Mouse (Mus musculus): ENCODE measurements around the gene Kat14.

Gene Kat14

DNA sequence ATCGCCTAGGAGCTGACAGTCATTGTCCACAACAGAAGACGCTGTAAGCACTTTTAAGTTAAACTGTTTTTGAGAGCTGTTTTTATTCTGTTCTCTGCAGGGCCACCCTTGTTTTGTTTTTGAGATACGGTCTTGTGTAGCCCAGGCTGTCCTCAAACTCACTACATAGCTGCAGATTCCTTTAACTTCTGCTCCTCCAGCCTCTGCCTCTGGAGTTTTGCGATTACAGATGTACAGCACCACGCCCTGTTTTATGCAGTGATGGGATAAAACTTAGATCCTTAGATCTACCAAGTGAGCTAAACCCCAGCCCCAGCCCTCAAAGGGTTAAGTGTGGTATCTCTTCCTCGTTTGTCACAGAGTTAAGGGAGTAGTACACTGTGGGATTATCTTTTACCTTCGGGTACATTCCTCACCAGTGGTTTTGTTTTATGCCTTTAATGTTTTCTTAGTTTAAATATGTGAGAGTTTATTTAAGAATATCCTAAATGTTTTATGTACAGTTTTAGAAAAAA, 13.9 kb downstream of the Kat14 start:
- DNase-seq (ENCODE audit: low spot score) = no peak

DNA sequence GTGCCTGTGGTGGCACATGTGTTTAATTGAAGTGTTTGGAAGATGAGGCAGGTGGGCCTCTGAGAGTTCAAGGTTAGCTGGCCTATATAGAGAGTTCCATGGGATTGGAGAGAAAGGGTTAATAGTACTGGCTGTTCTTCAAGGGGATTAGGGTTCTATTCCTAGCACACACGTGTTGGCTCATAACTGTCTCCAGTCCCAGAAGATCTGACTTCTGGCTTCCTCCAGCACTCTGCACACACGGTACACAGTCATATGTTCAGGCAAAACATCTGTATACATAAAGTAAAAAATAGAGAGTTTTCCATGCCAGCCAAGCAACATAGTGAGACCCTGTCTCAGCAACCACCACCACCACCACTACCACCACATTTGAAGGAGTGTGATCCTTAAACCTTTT, 17.5 kb downstream of the Kat14 start:
- no peak for DNase-seq (ENCODE audit: low spot score)

DNA sequence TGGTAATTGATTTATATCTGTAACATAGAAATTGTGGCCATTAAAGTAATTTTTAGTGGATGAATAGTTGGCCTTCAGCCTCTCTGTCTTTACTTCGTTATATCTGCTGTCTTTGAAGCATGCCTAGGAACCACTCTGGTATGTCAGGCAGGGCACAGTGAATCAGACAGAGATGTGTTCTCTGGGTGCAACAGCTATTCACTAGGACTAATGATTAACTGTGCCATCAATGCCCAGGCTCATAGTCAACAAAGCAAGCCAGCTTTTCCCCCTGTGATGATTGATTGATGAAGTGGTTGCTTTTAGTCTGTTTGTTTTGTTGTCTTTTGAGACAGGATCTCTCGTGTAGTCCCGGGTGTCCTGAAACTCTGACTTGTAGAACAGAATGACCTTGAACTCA, 19.6 kb downstream of the Kat14 start:
- DNase-seq (ENCODE audit: low spot score) = no peak

DNA sequence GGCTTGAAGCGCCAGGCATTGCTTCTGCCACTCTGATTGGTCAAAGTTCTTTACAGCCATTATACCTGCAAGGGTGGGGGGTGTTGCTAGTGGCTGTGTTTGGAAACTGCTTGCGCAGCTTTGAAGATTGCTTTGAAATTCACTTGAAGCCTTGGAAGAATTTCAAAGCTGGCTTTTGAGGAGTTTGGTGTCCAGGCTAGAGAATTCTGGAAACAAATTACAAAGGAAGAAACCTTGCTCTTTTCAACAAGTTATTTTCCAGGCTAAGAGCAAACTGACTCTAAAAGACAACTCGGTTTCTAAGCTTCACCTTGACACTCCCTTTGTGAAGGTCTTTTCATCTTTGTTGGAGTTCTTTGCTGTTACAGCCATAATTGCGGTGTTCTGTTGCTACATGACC, 30.7 kb downstream of the Kat14 start:
- no peak for DNase-seq (ENCODE audit: low spot score)

DNA sequence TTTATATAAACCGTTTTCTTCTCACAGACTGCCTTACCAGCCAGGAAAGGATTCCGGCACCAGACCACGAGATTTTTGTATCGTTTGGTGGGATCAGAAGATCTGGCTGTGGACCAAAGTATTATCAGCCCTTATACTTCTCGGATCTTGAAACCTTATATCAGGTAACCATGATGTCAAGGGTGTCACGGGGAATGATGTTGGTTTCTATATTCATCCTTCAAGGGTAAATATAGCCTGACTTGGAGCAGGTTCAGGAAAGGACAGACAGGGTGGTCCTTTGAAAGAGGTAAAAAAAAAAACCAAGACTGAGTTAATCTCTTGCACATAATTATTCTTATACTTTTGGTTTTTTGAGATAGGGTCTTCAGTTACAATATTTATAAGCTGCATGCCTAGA, 31.9 kb downstream of the Kat14 start:
- no peak for DNase-seq (ENCODE audit: low spot score)

DNA sequence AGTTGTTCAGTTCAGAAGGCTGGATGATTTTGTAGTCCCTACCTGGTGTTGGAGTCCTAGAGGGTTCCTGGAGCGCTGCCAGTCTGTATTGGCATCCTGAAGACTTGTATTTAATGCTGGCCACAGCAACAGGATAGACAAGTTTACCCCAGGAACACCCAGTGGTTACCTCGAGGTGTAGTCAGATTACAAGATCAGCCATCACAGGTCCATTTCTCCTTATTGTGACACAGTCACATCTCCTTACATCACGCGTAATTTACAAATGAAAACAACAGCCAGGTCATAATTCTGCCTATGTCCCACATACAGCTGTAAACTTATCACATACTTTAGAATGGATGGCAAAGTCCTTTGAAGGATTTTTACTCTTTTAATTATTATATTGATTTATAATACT, 40.3 kb downstream of the Kat14 start:
- DNase-seq (ENCODE audit: low spot score) = no peak

DNA sequence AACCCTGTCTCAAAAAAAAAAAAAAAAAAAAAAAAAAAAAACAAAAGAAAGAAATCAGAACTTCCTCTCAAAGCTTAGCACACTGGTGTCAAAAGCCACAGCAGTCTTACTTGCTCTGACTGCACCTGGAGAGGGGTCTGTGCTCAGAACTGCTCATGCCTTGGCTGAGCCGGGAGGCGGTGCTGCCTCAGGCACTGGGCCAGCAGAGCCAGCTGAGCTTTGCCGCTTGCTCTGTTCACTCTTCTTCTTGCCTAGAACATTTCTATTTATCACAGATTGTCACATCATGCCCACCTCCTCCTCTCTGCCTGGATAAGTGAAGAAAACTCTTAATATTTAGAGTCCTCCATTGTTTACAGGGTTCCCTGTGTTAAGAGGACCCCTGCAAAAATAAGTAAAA, 41.8 kb downstream of the Kat14 start:
- no peak for DNase-seq (ENCODE audit: low spot score)

DNA sequence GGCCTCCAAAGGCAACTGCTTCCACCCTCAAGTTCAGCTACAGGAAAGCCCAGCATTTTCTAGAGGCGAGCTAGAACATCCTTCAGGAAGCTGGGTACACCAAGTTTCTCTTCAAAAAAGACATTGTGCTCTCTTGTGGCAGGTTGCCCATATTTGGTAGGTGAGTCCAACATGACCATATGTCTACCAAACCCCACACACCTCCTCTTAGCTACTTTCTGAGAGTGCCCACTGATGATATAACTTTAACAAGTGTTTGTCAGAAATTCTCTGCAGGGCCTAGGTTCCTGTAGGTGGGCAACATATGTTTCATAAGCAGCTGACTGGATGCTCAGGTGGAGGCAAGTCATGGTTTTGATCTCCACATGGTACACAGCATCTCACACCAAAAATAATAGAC, 45.9 kb downstream of the Kat14 start:
- DNase-seq (ENCODE audit: low spot score) = no peak

DNA sequence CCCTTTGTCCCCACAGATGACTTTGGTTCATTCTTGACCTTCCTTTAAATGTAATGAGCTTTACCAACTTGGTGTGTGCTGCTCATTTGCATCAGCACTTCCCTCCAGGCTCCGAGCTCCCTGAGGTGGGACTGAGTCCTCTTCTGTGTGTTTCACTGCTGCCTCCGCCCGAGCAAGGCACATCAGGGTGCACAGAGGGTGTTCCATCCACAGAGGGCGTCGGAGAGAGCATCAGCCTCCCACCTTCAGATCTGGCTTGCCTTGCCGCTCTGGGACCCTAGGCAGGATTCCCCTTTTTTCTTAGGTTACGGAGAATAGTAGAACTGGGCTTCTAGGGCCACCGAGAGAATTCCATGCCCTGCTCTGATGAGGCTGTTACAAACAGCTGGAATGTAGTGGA, 48.1 kb downstream of the Kat14 start:
- no peak for DNase-seq (ENCODE audit: low spot score)

DNA sequence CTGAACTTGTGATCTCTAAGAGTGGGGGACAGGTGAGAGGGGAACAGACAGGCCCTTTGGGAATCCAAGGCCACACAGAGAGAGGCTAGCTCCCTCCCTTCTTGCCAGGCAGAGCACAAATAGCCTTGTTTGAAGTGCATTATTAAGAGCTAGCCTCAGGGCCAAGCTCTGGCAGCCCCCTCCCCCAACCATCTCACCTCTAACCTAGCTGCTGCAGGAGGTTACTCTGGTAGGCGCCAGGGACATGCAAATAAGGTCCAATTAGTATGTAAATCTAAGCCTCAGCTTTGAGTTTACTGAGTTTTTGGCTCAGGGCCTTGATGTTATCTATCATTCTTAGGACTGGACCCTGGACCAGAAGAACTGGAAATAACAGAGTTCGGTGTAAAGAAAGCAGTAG, 49.3 kb downstream of the Kat14 start:
- DNase-seq (ENCODE audit: low spot score) = no peak

DNA sequence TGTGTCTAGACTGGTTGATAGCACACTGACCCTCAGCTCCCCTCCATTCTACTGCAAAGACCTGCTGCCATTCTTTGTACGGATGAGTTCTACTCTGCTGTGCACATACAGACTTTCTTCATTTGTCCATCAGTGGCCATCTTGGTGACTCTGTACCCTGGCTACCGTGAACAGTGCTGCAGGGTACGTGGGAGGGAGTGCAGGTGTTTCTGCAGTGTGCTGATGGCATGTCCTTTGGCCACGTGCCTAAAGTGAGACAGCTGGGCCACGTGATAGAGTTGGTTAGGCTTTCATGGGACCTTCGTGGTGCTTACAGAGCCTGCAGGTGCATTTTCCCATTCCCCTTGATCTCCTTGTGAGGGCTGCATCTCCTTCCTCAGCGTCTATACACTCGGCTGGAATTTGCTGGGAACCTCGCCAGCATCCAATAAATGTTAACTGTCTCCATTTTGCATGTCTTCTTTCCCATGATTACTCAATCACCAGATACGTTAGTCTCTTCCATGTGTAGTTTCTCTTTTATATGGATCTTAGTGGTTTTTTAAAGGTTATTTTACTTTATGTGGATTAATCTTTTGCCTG, 53.4 kb downstream of the Kat14 start:
- no peak for DNase-seq (ENCODE audit: low spot score)

DNA sequence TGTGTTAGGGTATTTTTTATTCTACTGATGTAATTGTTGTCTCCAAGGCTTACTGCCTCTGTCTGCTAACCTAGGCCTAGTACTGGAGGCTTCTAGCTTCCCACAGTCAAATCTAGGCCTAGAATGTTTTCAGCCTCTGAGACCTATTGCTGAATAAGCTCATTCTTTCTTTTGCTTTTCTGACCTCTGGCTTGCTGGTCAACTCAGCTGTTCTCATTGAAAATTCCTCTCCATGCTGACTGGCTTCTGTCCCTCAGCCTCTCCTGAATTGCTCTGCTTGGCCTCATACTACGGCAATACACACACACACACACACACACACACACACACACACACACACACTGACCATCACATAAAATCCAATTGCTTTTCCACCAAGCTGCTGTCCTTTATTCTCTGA, 57.0 kb downstream of the Kat14 start:
- no peak for DNase-seq (ENCODE audit: low spot score)

DNA sequence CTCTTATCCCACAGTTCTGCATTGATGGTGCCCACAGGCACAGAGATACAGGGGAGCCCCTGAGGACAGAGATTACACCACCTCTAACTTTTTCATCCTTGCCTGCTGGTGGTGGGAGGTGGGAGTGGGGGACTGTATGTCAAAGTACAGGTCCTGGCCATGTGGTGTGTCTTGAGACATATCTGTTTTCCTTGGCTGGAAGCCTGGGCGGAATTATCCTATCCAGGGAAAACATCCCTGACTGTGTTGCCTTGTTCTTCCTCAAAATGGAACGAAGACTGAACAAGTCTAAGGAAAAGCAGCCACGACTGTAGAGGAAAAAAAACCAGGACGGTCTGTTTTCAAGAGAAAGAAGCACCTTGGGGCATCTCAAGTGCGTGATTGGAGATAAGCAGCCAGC, 59.1 kb downstream of the Kat14 start:
- DNase-seq (ENCODE audit: low spot score) = no peak

DNA sequence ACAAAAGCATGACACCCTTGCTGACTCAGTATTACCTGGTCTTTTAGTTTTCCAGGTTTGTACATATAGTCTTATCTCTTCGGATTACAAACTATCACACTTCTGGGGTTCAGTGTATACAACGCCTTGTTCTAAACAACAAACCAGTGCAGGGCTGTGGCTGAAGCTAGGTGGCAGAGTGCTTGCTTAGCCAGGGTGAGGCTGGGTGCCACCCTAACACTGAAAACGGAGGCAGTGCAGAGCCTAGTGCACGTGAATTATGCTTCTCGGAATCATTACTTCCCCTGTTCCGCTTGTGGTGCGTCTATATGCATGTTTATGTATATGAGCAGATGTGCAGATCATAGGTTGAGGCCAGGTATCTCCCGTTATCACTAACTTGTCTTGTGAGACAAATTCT, 59.9 kb downstream of the Kat14 start:
- DNase-seq (ENCODE audit: low spot score) = no peak

DNA sequence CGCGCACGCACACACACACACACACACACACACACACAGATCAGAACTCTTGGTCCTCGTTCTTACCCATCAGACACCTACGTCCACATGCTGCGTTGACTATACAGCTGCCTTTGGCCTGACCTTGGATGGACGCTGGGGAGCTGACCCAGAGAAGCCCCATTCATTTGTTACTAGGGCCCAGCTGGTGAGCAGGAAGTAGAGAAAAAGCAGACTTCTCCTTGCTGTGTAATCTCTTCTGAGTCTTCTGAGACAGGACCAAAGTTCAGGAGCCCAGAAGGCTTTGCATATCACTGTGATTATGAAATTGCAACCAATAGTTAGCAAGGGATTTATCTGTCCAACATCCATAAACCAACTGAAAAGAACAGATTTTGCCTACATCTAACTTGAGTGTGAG, 60.4 kb downstream of the Kat14 start:
- DNase-seq (ENCODE audit: low spot score) = no peak

DNA sequence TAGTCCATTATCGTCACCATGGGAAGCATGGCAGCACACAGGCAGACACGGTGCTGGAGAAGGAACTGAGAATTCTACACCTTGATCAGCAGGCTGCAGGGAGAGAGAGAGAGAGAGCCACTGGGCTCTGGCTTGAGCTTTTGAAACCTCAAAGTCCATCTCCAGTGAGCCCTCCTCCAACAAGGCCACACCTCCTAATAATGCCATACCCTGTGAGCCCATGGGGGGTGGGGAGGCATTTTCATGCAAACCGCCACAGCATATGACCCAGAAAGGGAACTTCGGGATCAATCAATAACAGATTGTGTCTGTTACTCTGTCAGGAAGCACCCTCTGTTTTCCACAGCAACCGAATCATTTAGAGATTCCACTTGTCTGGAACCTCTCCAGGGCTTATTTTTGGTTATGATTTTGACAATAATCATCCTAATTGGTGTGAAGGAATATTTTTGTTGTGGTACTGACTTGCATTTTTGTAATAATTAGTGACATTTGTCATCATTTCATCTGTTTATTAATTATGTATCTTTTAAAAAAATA, 62.6 kb downstream of the Kat14 start:
- DNase-seq (ENCODE audit: low spot score) = no peak

DNA sequence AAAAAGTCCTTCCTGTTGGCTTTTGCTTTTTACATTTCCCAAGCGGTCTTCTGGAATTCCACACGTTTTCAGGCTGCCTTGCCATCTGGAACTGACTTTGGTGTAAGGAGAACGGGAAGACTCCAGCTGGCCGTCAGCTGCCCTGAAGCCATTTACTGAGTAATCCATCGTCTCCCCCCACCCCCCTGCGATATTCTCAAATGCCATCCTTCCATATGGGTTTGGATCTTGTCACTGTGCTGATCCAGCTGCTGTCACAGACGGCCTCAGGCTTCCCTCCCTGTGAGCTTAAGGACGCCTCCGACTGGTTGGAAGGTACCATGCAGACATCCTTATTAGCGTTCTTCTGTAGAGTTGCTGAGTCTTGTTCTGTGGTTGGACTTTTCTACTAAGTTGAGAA, 66.9 kb downstream of the Kat14 start:
- DNase-seq (ENCODE audit: low spot score) = no peak

DNA sequence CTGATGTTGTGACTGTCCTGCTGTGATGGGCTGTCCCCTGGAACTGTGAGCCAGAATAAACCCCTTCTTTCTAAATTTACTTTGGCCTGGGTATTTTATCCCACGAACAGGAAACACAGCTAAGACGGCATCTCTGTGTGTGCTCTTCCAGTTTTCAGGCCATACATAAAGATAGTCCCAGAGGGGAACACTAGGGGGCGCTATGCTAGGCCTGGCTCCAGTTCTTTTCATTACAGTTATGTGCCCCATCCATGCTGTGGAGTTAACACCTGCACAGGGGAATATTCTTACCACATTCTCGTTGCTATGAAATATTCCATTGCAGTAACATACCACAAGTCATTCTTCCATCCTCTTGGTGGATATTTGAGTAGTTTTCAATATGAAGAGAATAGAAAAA, 69.6 kb downstream of the Kat14 start:
- DNase-seq (ENCODE audit: low spot score) = no peak

DNA sequence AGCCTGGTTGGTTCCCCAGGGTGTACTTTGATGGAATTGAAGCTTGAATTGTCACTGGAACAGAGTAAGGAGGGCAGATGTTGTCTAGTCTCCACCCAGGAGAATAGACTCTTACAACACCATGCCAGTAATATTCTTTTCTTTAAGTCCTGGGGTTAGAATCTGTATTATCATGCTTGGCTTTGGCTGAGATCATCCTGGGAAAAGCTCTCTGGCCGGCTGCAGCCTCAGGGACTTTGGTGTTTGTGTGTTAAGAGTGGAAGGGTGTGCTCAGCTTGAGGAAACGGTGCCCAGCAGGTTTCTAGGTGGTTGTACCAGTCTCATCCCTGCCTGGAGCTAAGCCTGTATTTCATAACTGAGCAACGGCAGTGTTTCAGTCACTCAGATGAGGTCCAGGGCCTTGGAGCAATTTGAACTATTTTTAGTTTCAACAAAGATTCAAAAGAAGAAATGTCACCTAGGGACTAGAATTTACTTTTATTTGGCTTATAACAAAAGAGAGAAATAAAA, 70.5 kb downstream of the Kat14 start:
- no peak for DNase-seq (ENCODE audit: low spot score)

DNA sequence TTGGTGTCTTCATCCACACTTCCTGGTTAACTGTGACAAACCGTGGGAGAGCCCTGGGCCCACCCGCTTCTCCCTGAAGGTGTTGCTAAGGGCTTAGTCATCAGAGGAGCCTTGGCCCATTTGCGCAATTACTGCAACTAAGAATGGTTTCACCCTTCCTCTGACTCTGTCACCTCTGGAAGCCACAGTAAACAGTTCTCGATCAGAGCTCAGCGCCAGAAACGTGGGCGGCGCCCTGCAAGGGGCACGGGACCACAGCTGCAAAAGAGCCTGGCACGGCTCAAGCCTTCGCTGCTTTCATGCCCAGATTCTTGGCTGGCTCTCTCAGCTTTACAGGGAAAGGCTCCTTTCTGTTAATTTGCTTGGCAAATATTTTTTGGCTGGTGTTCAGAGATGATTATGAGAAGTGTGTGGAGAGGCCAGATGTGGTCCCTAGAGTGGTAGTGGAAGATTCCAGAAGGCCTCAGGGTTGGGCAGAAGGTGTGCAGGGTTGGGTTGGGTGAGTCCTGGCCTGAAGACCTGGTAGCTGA, 72.7 kb downstream of the Kat14 start:
- peak; percentile 55 for DNase-seq (ENCODE audit: low spot score)

DNA sequence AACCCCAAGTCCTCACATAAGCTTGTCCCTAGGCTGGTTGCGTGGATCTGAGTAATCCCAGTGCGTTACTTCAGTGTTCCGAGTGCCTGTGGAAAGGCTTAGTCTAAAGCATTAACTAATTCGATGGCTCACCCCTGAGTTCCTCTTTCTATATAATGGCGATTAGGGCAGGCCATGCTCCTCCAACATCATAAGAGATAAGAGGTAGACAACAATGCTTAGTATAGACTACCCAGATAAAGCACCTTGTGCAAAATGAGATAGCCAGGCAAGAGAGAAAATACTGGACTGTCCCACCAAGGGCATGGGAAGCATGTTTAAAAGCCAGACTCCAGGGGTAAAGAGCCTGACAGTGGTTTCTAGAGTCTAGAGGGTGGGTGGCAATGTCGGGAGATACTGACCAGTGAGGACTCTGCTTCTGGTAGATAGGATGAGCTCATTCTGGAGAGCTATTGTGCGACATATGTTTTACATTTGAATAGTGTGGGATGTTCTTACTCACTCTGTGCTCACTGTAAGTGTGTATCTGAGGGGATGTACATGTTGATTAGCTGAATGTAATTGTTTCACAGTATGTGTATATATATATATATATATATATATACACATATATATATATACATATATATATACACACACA, 77.7 kb downstream of the Kat14 start:
- no peak for DNase-seq (ENCODE audit: low spot score)

DNA sequence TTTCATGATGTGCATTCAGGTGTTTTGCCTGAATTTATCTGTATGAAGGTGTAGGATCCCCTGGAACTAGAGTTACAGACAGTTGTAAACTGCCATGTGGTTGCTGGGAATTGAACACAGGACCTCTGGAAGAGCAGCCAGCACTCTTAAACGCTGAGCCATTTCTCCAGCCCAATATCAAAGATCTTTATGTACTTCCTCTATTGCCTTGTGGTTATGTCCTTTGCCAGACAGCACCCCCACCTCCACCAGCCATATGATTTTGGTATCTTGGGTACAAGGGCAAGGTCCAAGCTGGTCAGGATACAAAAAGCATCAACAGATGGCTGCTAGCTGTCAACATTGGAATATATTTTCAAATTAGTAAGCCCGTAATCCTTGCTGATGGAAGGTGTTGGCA, 81.6 kb downstream of the Kat14 start:
- no peak for DNase-seq (ENCODE audit: low spot score)

DNA sequence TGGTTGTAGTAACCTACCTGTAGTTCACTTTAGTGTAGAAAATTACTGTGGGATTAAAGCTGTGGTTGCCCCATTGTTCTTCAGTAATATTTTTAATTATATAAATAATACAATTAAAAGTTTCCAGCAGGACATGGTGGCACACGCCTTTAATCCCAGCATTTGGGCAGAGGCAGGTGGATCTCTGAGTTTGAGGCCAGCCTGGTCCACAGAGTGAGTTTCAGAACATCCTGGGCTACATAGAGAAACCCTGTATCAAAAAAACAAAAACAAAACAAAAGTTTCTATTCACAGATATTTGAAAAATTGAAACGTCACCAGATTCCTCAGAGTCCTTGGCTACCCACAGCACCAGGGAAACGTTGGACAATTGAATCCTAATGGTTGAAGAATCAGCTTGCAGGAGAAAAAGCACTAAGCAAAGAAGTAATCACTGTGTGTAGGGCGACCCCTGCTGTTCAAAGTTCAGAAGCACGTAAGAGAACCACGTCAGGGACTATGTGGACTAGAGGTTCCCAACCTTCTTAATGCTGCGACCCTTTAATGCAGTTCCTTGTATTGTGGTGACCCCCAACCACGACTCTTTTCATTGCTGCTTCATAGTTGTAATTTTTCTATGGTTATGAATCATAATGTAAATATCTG, 83.7 kb downstream of the Kat14 start:
- peak; percentile 40 for DNase-seq (ENCODE audit: low spot score)

Data from ovary, adult 18-20 months (tissue).